Mouse (Mus musculus) erythroblast, embryonic 14.5 days (primary cell): ENCODE measurements around the gene Usp48. TPM values are rescaled to one million over a fixed set of nuclear protein-coding genes. Genes with fewer than 3 reads are reported as not detected.

Experiments
- H3K27me3 ChIP-seq: 2 replicates; pipeline ENCODE4 v1.6.1; 2012; ENCODE audit warnings: inconsistent platforms; ENCODE audit not compliant: control insufficient read depth
- H3K36me3 ChIP-seq: 2 replicates; pipeline ENCODE4 v1.6.1; 2012; ENCODE audit warnings: mild to moderate bottlenecking, inconsistent platforms; ENCODE audit not compliant: control insufficient read depth
- H3K4me1 ChIP-seq: 2 replicates; pipeline ENCODE4 v1.6.1; 2012; ENCODE audit warnings: inconsistent platforms; ENCODE audit not compliant: control insufficient read depth
- H3K4me3 ChIP-seq: replicated peaks from 2 replicates; pipeline ENCODE3; 2012; ENCODE audit warnings: moderate library complexity, mild to moderate bottlenecking, inconsistent platforms
- H3K9me3 ChIP-seq: 2 replicates; pipeline ENCODE4 v1.6.1; 2012; ENCODE audit warnings: low read length, inconsistent platforms, mixed read lengths; ENCODE audit not compliant: control insufficient read depth
- GATA1 ChIP-seq: IDR thresholded peaks from 2 replicates; pipeline ENCODE4 v1.6.1; 2012; ENCODE audit warnings: low read length, inconsistent platforms, mixed read lengths
- TAL1 ChIP-seq: IDR thresholded peaks from 3 replicates; pipeline ENCODE4 v1.6.1; 2012; ENCODE audit warnings: low read length, inconsistent platforms, mixed read lengths
- polyA plus RNA-seq: library from polyadenylated mRNA; stranded (reverse); fragments of >175 nt; gene quantifications from 2 replicates; pipeline ENCODE4 v1.2.3, GENCODE M21; 2012

The Usp48 gene
- polyA plus RNA-seq, 1 experiment = 5.0 TPM

DNA sequence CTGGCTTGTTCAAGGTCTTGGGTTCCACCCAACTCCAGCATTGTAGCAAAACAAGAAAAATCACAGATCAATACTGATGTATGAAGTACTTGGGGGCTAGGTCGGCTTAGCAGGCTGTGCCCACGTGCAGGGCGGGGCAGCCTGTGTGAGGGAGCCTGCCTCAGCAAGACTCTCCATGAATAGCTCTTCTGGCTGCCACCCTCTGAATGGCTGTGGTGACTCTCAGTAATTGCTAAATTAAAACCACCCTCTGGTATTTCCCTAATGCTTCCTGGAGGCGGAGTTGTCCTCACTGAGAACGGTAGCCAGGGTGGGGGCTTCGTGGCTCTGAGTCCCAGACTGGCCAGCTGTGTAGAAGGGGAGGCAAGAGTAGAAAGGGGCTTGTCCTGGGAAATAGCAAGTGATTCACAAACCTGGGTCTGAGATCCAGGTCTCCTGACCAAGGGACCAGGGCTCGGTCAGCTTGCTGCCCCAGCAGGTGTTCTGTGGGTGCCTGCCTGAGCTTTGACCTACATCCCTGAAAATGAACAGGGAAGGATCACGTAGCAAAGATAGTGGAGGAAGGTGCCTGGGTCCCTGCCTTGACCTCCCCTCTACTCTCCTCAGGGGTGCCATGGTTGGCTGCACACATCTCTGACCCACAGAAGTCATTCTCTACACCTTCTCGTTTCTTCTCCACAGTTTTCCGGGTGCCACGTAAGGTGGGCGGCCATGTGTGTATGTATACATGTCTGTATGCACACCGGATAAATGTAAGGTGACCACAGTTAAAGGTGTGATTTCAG lies 83.3 kb downstream of the Usp48 start:
- Histone ChIP-seq H3K4me3 (no peak overlapping the region), H3K27me3 (peaks cover 23% of the 10 kb centered on the region), H3K4me1 (no peaks in the 10 kb centered on the region), H3K36me3 (no peaks in the 10 kb centered on the region), H3K9me3 (no peaks in the 10 kb centered on the region)
- TF ChIP-seq TAL1 (no peak), GATA1 (no peak)

DNA sequence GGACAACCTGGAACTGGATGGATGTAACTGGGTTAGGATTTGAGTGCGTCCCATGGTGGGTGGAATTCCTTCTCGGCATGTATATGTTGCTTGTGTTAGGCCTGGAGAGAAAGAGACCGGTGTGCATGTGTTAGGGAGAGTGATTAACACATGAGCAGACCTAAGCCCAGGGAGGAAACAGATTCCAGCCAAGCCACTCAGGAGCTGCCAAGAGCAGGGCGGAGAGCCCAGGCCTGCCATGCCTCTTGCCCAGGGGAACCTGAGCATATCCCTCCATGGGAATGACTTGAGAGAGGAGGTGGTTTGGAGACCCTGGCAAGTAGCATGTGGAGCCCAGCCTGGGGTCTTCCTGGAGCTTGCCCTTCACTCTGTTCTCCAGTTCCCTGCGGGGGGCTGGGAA lies 84.4 kb downstream of the Usp48 start:
- peaks cover 31% of the 10 kb centered on the region for H3K27me3 ChIP-seq
- H3K4me3 ChIP-seq = no peak overlapping the region
- TF ChIP-seq GATA1 = no peak
- no peak for TF ChIP-seq TAL1
- H3K4me1 ChIP-seq = no peaks in the 10 kb centered on the region
- H3K9me3 ChIP-seq = no peaks in the 10 kb centered on the region
- H3K36me3 ChIP-seq = no peaks in the 10 kb centered on the region

DNA sequence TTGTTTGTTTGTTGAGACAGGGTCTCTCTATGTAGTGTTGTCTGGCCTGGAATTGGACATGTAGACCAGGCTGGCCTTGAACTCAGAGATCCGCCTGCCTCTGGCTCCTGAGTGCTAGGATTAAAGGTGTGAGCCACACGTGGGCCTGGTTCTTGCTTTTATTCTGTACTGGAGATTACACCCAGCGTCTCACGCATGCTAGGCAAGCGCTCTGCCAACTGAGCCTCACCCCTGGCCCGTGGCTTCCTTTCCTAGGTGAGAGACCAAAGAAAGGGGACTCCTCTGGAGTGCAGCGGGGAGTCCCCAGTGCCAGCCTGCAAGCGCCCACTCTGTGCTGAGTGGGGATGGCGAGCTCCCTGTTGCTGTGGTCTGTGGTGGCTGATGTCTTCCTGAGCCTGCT lies 85.0 kb downstream of the Usp48 start:
- H3K27me3 ChIP-seq = peaks cover 33% of the 10 kb centered on the region
- no peaks in the 10 kb centered on the region for H3K9me3 ChIP-seq
- H3K4me1 ChIP-seq = no peaks in the 10 kb centered on the region
- no peak for TF ChIP-seq TAL1
- no peak for TF ChIP-seq GATA1
- H3K36me3 ChIP-seq = no peaks in the 10 kb centered on the region
- H3K4me3 ChIP-seq = no peak overlapping the region

DNA sequence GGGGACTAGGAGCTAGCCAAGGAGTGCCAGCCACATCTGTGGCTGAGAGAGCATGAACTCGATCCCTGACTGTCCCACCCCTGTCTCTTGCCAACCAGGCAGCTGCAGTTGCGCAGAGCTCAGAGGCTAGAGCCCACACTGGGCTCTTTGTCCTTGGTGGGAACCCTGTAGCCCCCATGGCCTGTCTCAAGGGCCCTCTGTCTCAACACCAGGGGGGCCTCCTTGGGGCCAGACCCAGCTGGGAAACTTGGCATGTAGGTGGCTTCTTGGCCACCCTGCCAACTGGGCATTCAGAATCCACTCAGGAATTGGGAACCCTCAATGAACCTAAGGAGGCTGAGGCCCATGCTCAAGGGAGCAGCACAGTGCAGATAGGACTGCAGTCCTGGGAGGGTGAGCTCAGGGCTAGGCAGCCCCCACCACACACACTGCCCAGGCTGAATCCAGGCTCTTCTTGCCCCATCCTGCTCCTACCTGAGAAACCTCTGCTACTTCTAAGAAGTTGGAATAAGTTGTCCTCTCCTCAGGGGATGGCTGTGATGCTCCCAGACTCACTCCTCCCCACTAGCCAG lies 86.5 kb downstream of the Usp48 start:
- Histone ChIP-seq H3K9me3 (no peaks in the 10 kb centered on the region), H3K27me3 (peaks cover 40% of the 10 kb centered on the region), H3K36me3 (no peaks in the 10 kb centered on the region), H3K4me3 (no peak overlapping the region), H3K4me1 (no peaks in the 10 kb centered on the region)
- TF ChIP-seq TAL1 = no peak
- TF ChIP-seq GATA1 = no peak

DNA sequence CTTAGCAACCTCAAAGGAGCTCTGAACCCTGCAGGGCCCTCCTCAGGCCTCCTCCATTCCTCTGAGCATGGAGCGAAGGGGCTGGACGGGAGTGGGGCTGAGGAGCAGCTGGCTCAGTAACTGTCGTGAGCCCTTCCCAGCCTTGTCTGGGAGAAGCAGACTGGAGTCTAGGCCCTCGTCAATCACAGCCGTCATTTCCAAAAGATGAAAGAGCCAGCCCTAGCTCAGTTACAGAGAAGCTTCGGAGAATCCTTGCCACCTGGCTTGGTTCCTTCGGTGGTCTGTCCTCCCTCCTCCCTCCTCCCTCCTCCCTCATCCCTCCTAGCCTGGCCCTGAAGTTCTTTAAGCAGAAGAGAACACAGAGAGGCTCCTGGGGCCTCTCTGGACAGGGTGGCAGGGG lies 87.2 kb downstream of the Usp48 start:
- Histone ChIP-seq H3K4me3 (no peak overlapping the region), H3K27me3 (peaks cover 40% of the 10 kb centered on the region)

DNA sequence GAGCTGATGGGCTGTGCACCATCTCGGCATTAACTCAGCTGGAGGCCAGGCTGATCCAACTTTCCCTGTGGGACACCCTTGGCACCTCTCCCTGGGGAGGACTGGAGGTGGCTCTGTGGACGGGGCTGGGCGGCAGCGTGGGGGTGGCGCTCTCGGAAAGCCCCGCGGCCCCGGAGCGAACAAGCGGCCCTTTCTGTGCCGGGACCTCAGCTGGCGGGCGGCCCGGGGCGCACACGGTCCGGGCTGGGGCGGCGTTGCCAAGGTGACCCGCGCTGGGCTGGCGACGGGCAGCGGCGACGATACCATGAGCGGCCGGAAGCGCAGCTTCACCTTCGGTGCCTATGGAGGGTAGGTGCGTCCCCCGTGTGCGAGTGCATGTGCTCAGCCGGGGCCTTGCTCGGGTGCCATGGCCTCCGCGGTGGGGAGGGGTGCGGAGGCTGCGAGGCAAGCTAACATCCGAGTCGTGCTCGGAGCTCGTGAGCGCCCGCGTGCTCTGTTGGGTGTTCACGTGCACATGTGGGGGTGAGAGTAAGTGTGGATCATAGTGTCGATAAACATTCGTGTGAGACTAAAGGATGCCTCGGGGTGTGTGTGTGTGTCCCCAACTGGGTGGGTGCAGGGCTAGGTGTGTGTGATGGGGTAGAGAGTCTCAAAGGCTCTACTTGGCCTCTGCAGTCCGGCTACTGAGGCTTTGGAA lies 88.0 kb downstream of the Usp48 start:
- TF ChIP-seq TAL1 (no peak), GATA1 (no peak)
- no peak overlapping the region for H3K4me3 ChIP-seq
- H3K36me3 ChIP-seq = no peaks in the 10 kb centered on the region
- H3K27me3 ChIP-seq = peaks cover 40% of the 10 kb centered on the region
- no peaks in the 10 kb centered on the region for H3K4me1 ChIP-seq
- H3K9me3 ChIP-seq = no peaks in the 10 kb centered on the region

More for the DNA sequence above, 87.2 kb downstream of the Usp48 start:
- Histone ChIP-seq H3K36me3 (no peaks in the 10 kb centered on the region), H3K9me3 (no peaks in the 10 kb centered on the region), H3K4me1 (no peaks in the 10 kb centered on the region)
- TF ChIP-seq GATA1 = no peak
- no peak for TF ChIP-seq TAL1

DNA sequence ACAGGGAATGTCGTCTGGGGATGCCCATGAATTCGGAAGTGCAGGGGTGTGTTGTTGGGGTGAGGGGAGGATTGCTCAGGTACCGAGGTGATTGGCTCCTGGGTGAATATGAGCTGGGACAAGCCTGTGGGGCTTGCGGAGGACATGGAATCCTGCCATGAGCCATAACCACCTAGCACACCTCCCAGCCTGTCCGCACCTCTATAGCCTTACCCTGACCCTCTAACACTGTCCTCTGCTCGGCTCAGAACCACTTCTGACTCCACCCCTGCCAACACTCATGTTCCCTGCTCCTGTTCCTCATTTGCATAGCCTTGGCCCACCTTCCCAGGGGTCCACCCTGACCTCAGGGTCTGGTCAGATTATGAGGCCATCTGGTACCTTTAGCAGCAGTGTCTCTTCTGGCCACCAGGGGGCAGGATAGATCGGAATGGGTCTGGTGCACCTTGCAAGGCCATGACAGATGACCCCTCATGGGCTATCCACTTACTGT lies 89.5 kb downstream of the Usp48 start:
- Histone ChIP-seq H3K4me3 (no peak overlapping the region), H3K27me3 (peaks cover 40% of the 10 kb centered on the region), H3K4me1 (no peaks in the 10 kb centered on the region), H3K36me3 (no peaks in the 10 kb centered on the region), H3K9me3 (no peaks in the 10 kb centered on the region)
- TF ChIP-seq TAL1 (no peak), GATA1 (no peak)

DNA sequence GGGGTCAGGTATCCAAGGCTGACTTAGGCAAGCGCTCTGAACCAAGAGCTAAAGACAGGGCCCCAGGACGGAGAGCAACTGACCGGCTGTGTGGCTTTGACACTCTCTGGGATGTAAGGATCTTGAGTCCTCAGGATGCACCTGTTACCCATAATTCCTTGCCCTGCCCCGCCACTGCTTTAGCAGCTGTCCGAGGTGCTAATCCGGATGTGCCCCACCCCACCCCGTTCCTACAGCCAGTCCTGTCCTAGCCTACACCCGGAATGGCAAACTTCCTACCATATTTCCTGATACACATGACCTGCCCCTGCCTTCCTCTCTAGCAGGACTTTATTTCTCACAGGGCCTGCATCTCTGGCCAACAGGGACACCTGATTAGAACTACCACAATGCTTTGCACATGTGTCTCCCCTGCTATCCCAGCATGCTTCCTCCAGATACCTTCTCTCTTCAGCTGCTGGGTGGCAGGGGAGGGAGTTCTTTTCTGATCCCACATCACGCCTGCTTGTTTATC lies 91.3 kb downstream of the Usp48 start:
- peaks cover 39% of the 10 kb centered on the region for H3K27me3 ChIP-seq

DNA sequence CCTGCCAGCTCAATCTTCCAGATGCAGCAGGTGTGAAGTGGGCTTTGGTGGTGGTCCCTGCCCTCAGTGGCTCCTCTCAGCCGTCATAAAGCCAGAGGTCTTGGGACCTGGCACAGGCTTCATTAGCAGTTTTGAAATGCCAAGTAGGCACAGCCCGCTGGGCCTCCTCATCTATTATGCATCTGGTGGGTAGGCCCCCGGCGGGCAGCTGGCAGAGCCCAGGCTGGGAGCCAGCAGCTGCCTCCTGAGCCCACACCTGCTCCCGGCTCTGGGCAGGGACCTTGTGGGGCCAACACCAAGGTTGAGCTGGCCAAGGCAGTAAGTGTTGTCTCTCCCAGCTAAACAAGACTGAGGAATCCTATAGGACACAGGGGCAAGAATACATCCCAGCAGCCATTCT lies 92.7 kb downstream of the Usp48 start:
- H3K9me3 ChIP-seq = no peaks in the 10 kb centered on the region
- TF ChIP-seq GATA1 (no peak), TAL1 (no peak)
- no peak overlapping the region for H3K4me3 ChIP-seq
- H3K36me3 ChIP-seq = no peaks in the 10 kb centered on the region
- H3K4me1 ChIP-seq = no peaks in the 10 kb centered on the region
- H3K27me3 ChIP-seq = peaks cover 25% of the 10 kb centered on the region

More for the DNA sequence above, 91.3 kb downstream of the Usp48 start:
- Histone ChIP-seq H3K4me1 (no peaks in the 10 kb centered on the region), H3K36me3 (no peaks in the 10 kb centered on the region), H3K9me3 (no peaks in the 10 kb centered on the region), H3K4me3 (no peak overlapping the region)
- no peak for TF ChIP-seq TAL1
- TF ChIP-seq GATA1 = no peak
